Mouse (Mus musculus): ENCODE data around the gene Pex7.
A peak's percentile ranks its signal among the peaks of the same experiment; 100 is the strongest.

Pex7 gene

DNA sequence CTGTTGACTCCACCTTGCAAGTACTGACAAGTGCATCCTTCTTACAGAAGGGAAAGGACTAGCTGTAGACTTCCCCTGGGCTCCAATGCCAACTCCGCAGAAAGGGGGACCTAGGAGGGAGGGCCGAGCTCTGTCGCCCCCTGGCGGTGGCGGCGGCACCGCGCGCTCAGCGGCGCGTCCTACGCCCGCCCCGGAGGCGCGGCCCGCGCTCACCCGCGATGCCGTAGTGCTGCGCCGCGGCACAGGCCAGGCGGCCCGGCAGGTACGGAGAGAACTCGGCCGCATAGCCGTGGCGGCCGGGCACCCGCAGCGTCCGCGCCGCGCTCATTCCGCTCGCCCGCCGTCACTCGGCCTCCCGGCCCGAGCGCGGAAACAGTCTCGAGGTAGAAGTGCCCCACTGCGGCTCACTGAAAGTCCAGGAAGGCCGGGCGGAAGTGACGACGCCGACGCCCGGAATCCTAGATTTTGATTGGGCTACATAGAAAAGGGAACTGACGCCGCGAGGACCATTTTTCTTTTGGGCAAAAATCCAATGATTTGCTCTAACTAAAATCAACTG lies at the start of gene Pex7:
Gene Pex7 (minus strand): TSS at position 444 of the 559 bp plus-strand sequence.
- DNase-seq: peak; percentile 95

- DNase-seq: no peak
Measured at GRCm38 (mm10) chr10:19956745-19957144, 49.3 kb upstream of the Pex7 start.

DNA sequence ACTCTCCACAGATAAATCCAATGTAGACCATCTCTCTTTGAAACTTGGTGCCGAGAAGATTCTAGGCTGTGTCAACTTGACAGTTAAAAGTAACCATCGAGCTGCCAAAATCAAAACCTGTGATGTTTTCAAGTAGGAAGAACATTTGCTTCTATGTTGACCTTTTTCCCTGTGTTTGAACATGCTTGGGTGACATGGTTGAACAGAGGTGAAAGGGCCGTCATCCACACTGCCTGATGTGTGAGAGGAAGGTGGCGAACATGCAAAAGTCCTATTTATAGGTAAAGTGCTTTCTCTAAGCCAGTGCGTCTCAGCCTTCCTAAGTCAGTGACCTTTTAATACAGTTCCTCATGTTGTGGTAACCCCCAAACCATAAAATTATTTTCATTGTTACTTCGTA lies 48.3 kb upstream of the Pex7 start:
- DNase-seq: no peak

DNA sequence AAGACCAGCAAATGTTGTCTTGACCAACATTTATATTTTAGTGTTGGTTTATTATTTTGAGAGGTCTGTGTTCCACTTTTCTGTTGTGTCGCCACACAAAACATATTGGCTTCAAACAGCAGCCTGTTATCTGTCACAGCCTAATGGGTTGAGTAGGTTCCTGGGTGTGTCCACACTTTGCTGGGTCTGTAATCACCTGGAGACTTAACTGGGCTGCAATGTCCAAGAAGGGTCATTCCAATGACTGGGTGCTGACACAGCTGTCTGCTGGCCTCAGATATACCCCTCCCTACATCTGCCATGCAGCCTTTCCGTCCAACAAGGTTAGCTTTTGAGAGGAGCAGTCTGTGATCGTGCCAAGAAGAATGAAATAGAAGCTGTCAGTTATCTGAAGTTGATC lies 47.1 kb upstream of the Pex7 start:
- DNase-seq: no peak

- no peak for DNase-seq
Measured at GRCm38 (mm10) chr10:19953032-19953761, 45.7 kb upstream of the Pex7 start.

DNA sequence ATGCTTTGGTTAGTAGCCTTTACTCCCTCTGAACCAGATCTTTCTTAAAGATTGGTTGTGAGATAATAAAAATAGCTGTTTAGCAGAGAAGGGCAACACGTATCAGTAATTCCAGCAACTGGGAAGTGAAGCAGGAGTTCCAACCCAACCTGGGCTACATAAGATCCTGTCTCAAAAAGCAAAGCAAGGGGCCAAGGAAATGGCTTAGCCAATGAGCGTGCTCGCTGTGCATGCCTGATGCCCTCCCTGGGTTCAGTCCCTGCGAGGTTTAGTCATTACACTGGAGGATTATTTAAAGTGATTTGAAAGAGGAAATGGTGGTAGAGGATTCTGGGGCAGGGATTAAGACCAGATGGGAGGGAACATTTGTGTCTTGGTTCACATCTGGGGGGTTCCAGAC lies 41.6 kb upstream of the Pex7 start:
- DNase-seq: no peak

DNA sequence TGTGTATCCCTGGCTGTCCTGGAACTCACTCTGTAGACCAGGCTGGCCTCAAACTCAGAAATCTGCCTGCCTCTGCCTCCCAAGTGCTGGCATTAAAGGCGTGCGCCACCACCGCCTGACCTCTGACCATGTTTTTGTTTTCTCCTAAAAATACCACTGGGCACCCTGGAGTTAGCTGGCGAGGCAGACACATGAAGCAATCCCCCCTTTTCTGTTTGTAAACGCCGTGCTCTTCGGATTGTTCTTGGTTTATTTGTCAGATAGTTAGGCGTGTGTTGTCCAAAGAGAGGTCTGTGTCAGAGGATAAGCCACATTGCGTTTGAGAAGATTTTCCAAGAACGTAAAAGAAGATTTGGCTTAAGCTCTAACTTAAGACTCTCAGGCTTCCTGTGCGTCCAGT lies 40.9 kb upstream of the Pex7 start:
- DNase-seq: no peak

GRCm38 (mm10) chr10:19947901-19948300 lies 40.4 kb upstream of the Pex7 start:
- DNase-seq: no peak

DNA sequence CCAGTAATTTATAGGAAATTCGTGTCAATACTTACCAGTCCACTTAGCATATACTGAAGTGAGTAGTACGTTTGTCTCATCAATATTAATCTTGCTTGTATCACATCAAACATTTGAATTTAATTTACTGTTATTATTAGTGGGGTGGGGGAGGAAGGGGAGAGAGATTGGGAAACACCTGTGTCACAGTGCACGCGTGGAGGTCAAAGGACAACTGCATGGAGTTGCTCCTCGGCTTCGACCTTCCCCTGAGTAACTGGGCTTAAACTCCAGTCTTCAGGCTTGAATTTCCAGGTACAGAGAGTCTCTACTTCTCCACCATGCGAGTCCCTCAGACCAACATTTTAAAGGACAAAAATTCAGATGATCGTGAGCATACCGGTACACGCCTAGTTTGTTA lies 40.0 kb upstream of the Pex7 start:
- DNase-seq: no peak

- DNase-seq: no peak
Measured at GRCm38 (mm10) chr10:19946644-19947043, 39.2 kb upstream of the Pex7 start.

DNA sequence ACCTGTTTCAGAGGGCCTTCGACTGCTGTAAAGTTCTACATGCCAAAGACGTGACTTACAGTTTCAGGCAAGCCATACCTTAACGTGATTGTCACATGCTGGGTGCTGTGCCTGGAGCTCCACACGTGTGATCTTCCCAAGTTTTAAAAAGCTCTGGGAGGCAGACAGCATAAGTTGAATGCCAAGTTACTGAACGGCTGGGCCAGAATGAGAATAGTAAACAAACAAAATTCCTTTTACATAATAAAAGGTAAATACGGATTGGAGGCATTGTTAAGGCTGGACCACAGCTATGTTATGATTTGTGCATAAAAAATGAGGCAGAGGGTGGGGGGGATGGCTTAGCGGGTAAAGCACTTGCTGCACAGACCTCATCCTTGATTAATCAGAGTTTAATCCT lies 38.2 kb upstream of the Pex7 start:
- DNase-seq: no peak

- no peak for DNase-seq
Measured at GRCm38 (mm10) chr10:19942621-19943020, 35.1 kb upstream of the Pex7 start.

GRCm38 (mm10) chr10:19941914-19942313 lies 34.4 kb upstream of the Pex7 start:
- no peak for DNase-seq

DNA sequence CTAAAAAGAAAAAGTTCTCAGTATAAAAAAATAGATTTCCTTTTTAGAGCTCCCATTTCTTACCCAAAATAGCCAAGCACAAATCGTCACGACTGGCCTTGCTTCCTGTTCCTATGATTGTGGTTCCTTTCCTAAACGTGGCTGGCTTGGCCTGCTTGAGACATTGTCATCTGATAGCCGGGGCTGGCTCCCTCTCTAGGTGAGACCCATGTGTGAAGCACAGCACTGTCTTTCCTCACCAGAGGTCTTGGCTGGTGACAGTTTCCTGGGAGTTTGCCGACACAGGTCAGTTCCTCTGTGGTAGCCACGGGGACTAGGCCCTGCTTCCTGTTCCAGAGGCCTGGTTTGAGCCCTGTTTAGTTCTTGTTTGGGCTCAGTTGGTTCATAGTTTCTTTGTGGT lies 33.6 kb upstream of the Pex7 start:
- DNase-seq: peak; percentile 66

DNA sequence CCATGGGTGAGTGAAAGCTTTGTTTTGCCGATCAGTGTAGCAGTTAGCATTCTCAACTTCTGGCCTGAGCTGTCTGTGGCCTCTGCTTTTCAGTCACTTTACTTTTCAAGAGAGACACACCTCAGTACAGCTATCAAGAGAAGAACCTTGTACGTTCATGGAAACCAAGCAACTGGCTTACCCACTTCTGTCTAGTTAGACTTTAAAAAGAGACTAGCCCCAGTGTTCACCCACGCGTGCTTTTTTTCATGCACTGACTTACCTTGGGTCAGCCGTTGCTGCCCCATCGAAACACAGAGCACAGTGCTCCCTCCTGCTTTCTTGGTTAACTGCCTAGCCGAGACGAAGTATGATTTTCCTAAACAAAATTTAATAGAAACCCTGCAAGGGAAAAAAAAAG lies 33.1 kb upstream of the Pex7 start:
- no peak for DNase-seq

- DNase-seq: no peak
Measured at GRCm38 (mm10) chr10:19940127-19940526, 32.6 kb upstream of the Pex7 start.

- DNase-seq: no peak
Measured at GRCm38 (mm10) chr10:19939282-19939705, 31.8 kb upstream of the Pex7 start.

GRCm38 (mm10) chr10:19938738-19939137 lies 31.2 kb upstream of the Pex7 start:
- DNase-seq: no peak

DNA sequence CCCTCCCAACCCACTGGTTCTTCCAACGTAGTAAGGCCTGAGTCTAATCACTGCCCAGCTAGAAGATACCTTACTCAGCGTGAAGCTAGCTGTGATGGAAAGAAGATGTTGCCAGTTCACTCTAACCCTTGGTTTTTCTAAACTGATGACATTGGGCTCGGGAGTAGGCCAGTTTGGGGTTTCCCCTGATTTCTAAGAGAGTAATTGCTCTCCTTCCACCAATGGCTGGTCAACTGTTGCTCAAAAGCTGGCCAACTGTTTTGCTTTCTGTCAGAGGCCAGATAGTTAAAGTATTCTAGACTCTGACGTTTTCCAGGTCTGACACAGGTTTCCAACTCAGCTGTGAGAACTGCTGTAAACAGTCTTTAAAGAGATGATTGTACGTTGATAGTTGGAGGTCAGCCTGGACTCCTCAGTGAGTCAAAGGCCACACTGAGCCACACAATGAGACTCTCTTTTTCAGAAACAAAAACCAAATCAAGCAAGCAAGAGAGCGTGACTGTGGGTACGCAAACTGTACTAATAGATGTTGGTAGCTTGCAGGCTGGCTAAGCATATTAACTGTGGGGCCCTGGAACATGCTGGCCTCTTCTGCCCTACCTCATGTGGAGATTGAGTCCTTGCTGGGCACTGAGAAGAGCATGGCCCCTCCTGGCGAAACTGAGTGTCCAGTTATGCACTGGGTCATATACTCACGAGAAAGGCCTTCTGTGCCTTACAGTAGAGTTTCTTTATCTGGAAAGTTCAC lies 29.6 kb upstream of the Pex7 start:
- DNase-seq: no peak

DNA sequence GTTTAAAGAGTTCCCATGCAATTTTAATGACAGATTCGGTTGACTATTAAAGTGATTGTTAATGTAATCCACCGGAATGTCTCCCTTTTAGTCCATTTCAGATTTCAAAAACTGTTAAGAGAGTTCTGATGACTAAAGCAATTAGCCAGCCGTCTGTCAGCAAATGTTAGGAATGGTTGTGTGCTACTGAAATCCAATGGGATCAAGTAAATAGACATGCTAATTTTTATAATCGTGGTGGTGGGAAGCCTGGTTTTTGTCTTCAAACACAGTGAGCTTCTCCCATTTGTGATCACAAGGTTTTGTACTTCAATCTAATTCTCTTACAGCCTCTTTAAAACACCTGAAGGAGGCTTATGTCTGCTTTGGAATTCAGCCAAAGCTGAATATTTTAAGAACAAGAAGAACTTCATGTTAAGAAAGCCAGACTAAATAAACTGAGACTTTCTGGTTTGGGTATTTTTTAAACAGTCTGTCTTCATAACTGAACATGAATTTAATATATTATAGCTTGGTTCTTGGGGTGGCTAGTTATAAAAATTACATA lies 28.4 kb upstream of the Pex7 start:
- no peak for DNase-seq

DNA sequence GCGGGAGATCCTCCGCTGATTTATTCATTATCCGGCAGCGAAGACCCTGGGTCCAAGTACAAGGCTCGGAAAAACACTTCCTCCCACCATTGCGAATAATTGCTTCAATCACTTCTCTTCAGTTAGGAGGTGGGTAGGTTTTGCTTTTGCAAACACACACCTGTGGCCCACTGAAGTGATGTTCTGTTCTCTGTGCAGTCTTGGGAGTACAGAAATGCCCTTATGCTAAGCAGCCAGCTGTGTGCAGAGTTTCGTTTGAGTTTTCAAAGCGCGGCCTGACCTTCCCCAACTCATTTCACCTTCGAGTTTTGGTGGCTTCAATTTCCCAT lies 27.8 kb upstream of the Pex7 start:
- DNase-seq: no peak

DNA sequence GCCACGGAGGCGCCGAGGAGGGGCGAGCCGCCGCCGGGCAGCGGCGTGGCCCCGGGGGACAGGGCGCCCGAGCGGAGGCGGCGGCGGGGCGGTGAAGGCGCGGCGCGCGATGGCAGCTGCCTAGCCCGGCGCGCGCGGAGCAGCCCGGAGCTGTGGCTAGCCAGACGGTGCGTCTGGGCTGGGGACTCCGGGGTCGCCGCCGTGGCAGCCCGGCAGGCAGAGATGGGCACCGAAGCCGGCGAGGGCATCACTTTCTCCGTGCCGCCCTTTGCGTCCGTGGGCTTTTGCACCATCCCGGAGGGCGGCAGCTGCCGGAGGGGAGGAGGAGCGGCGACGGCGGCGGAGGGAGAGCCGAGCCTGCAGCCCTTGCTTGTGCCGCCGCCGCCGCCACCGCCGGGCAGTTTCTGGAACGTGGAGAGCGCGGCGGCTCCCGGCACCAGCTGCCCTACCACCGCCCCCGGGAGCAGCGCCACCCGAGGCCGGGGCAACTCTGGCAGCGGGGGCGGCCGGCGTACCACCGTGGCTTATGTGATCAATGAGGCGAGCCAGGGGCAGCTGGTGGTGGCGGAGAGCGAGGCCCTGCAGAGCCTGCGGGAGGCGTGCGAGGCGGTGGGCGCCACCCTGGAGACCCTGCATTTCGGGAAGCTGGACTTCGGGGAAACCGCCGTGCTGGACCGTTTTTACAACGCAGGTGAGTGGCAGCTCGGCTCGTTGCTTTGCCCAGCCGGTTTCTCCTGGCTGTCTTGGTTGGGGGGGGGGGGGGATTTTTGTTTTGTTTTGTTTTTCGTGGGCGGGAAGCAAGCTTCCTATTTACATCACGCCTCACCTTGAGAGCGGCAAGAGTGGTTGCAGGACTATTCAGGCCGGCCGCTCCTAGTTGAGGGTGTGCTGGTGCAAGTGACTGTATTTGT lies 27.1 kb upstream of the Pex7 start, which contains the start of gene Map3k5:
Gene Map3k5 (plus strand): TSS at position 89 of the 911 bp plus-strand sequence.
- DNase-seq: peak; percentile 50
